Mouse (Mus musculus) liver, postnatal 0 days (tissue): Measurements from ENCODE around the gene Irgq. TPM values are rescaled to one million over a fixed set of nuclear protein-coding genes. Genes with fewer than 3 reads are reported as not detected.
A peak's percentile ranks its signal among the peaks of the same experiment; 100 is the strongest.

Experiments
- ATAC-seq: fragments of 200-750 bp; cut with Nextera tagmentation; 2 replicates; pipeline ENCODE4 v1.8.0; 2017; ENCODE audit warnings: mild to moderate bottlenecking, moderate library complexity
- DNase-seq: peaks from one replicate; pipeline ENCODE4 v3.0.0-alpha.2; 2016
- H3K27ac ChIP-seq: fragments of 300-500 bp; sonication (generic); 2 replicates; pipeline ENCODE4 v1.5.1; 2014; ENCODE audit warnings: antibody characterized with exemption, moderate library complexity, mild to moderate bottlenecking, low read depth
- H3K27me3 ChIP-seq: fragments of 300-500 bp; sonication (generic); 2 replicates; pipeline ENCODE4 v1.6.1; 2014; ENCODE audit warnings: low read length, control low read depth, mixed read lengths; ENCODE audit not compliant: insufficient read depth
- H3K36me3 ChIP-seq: fragments of 300-500 bp; sonication (generic); replicated peaks from 2 replicates; pipeline ENCODE4 v1.6.1; 2014; ENCODE audit warnings: mild to moderate bottlenecking, control low read depth, low read length, moderate library complexity, mixed read lengths; ENCODE audit not compliant: insufficient read depth
- H3K4me1 ChIP-seq: fragments of 300-500 bp; sonication (generic); 2 replicates; pipeline ENCODE4 v1.6.1; 2014; ENCODE audit warnings: antibody characterized with exemption, mild to moderate bottlenecking, control low read depth; ENCODE audit not compliant: insufficient read depth
- H3K4me2 ChIP-seq: fragments of 300-500 bp; sonication (generic); 2 replicates; pipeline ENCODE4 v1.6.1; 2014; ENCODE audit warnings: low read depth, mild to moderate bottlenecking, low read length, moderate library complexity, mixed read lengths
- H3K4me3 ChIP-seq: fragments of 300-500 bp; sonication (generic); 2 replicates; pipeline ENCODE4 v1.5.1; 2014; ENCODE audit warnings: low read depth, low read length
- H3K9ac ChIP-seq: fragments of 300-500 bp; sonication (generic); replicated peaks from 2 replicates; pipeline ENCODE4 v1.6.1; 2014; ENCODE audit warnings: mild to moderate bottlenecking, moderate library complexity
- H3K9me3 ChIP-seq: fragments of 300-500 bp; sonication (generic); 2 replicates; pipeline ENCODE4 v1.6.1; 2016; ENCODE audit warnings: mild to moderate bottlenecking, control low read depth, low read length, mixed read lengths
- CTCF ChIP-seq: sonication (generic); IDR thresholded peaks from 2 replicates; pipeline ENCODE4 v1.5.1; 2016; ENCODE audit warnings: antibody characterized with exemption, low read depth
- EP300 ChIP-seq: IDR thresholded peaks from 2 replicates; pipeline ENCODE4 v1.6.1; 2016; ENCODE audit warnings: antibody characterized with exemption, low read depth, mild to moderate bottlenecking
- WGBS: fragments of 180-500 bp; shearing (Covaris S2); extraction: QIAGEN DNeasy Blood & Tissue Kit; methylation state at CpG from one replicate; pipeline ENCODE4 v1.1.7; 2014; ENCODE audit not compliant: insufficient replicate concordance; 5-methylcytosine and 5-hydroxymethylcytosine counted together
- polyA plus RNA-seq: library from polyadenylated mRNA; unstranded; fragments of >200 nt; fragmentation: Nextera tagmentation; extraction: Ambion mirVana; gene quantifications from 2 replicates; pipeline ENCODE4 v1.2.1, GENCODE M21; 2015

Gene Irgq
- polyA plus RNA-seq, 1 experiment from 2014 or later, result 1.3 TPM

DNA sequence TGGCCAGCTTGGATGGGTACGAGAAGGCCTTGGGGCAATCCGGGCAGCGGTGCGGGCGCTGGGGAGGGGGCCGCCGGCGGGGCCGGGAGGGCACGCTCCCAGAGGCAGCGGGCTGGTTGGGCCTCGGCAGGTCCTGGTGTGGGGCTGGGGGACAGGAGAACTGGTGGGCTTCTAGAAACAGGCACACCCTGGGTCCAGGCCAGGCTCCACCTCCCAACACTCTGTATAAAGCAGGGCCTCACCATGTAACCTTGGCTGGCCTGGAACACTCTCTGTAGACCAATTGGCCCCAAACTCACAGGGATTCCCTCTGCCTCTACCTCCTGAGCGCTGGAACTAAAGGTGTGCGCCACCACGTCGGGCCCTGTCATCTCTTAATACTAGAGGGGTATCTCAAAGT, 55.5 kb downstream of the Irgq start:
- ATAC-seq, result no peak
- no peak for TF ChIP-seq CTCF
- no peak for TF ChIP-seq EP300
- Histone ChIP-seq H3K4me1 (peaks cover 11% of the 10 kb centered on the region), H3K27ac (no peak overlapping the region), H3K9me3 (no peaks in the 10 kb centered on the region), H3K27me3 (peaks cover 17% of the 10 kb centered on the region), H3K4me2 (no peak overlapping the region), H3K4me3 (no peak overlapping the region), H3K36me3 (no peaks in the 10 kb centered on the region), H3K9ac (no peak overlapping the region)
- no peak for DNase-seq
- WGBS, result 54% methylated on average over 16 of the region's 16 CpGs

DNA sequence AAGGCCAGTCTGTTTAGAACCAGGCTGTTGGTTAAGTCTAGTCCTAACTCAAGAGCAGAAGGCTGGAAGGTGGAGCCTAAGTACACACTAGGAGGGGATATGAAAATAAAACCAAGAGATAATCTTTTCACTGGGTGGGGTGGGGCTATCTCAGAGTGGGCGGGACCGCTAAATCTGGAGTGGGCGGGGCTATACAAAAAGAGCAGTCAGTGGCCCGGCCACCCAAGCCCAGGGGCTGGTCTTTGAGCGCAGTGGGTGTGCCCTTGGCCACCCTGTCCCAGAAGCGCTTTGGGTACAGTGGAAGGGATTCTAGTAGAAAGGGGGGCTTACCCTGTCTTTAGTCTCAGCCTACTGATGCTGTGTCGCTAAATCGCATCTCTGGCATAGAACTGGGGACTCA, 56.3 kb downstream of the Irgq start:
- H3K27ac ChIP-seq, result no peak overlapping the region

DNA sequence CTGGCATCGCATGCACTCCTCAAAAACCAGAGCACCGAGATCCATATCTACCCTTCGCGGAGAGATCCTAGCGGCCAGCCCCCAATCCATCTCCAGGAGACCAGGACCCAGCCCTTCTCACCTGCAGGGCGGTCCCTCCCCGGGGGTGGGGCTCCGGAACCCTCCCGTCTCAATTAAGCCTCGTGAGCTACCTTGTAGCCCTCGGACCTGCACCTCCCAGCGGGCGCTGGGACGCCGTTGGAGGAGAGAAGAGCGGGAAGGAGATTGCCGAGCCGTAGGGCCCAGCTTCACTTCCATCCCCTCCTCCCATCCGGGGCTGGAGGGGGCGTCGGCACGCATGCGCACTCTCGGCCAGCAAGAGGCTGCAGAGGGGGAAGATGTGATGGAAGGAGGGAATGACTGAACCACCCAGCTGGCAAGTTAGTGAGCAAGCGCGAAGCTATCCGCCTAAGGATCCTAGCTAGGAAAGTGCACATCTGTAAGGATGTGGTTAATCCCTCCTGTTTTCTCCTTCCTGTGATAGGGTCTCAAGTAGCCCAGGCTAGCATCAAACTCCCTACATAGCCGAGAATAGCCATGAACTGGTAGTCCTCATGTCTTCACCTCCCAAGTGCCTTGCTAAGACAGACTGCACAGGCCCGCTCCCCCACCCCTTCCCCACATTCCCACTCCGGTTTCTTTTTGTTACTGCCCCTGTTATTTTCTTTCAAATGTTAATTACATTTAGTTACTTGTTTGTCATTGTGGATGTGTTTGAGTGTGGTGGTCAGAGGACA, 57.0 kb downstream of the Irgq start, which contains the start of the genes Ethe1 and Zfp575:
Ethe1 (plus strand) TSS at position 214 of the 776 bp plus-strand sequence.
Zfp575 (minus strand) TSS at position 312 of the 776 bp plus-strand sequence.
- no peaks in the 10 kb centered on the region for H3K36me3 ChIP-seq
- peaks cover 17% of the 10 kb centered on the region for H3K27me3 ChIP-seq
- peak; percentile 42 for DNase-seq
- WGBS, result 10% methylated on average over 30 of the region's 30 CpGs
- peaks cover 17% of the 10 kb centered on the region for H3K4me1 ChIP-seq
- TF ChIP-seq EP300 (no peak), CTCF (no peak)
- H3K9ac ChIP-seq, result peak within 1 kb of the TSS; percentile 41; the same call in 1 of the 2 replicates
- peak; percentile 28; the same call in 1 of the 2 replicates for ATAC-seq
- H3K4me2 ChIP-seq, result peak within 1 kb of the TSS; percentile 68
- H3K27ac ChIP-seq, result no peak within 1 kb of the TSS
- H3K9me3 ChIP-seq, result no peaks in the 10 kb centered on the region
- H3K4me3 ChIP-seq, result peak within 1 kb of the TSS; percentile 31

More for the DNA sequence above, 56.3 kb downstream of the Irgq start:
- ATAC-seq (peak; percentile 60), DNase-seq (peak; percentile 55)
- 13% methylated on average over 8 of the region's 8 CpGs for WGBS
- Histone ChIP-seq H3K4me3 (peak overlapping the region; percentile 31; the same call in 1 of the 2 replicates), H3K4me2 (peak overlapping the region; percentile 68), H3K9ac (no peak overlapping the region), H3K36me3 (no peaks in the 10 kb centered on the region), H3K4me1 (peaks cover 11% of the 10 kb centered on the region), H3K27me3 (peaks cover 17% of the 10 kb centered on the region), H3K9me3 (no peaks in the 10 kb centered on the region)
- no peak for TF ChIP-seq EP300
- TF ChIP-seq CTCF, result no peak

Other genes with a start within 250 kb of the Irgq start
- 1.6 and 1.8 TPM in 2 replicates for gene Zfp61, start 229.5 kb upstream of the Irgq start, polyA plus RNA-seq
- 1.8 and 2.2 TPM in 2 replicates for gene Zfp94, start 214.0 kb upstream of the Irgq start, polyA plus RNA-seq
- not detected in 2 replicates for gene Tescl, start 196.8 kb upstream of the Irgq start, polyA plus RNA-seq
- 0.06 TPM in 1 of 2 replicates, not detected in the other for gene Lypd5, start 181.5 kb upstream of the Irgq start, polyA plus RNA-seq
- 41.0 and 41.9 TPM in 2 replicates for gene Kcnn4, start 160.4 kb upstream of the Irgq start, polyA plus RNA-seq
- gene Smg9, start 131.1 kb upstream of the Irgq start, polyA plus RNA-seq, result 8.2 and 8.7 TPM in 2 replicates
- 0.18 and 0.28 TPM in 2 replicates for gene Irgc1, start 78.4 kb upstream of the Irgq start, polyA plus RNA-seq
- 9.3 and 10.8 TPM in 2 replicates for gene Plaur, start 68.2 kb upstream of the Irgq start, polyA plus RNA-seq
- gene Cadm4, start 48.7 kb upstream of the Irgq start, polyA plus RNA-seq, result 0.17 and 0.46 TPM in 2 replicates
- 3.3 and 4.1 TPM in 2 replicates for gene Zfp428, start 23.7 kb upstream of the Irgq start, polyA plus RNA-seq
- not detected in 2 replicates for gene AC161166.1, start 18.2 kb upstream of the Irgq start, polyA plus RNA-seq
- 0.13 TPM in 1 of 2 replicates, not detected in the other for gene Pinlyp, start 15.4 kb downstream of the Irgq start, polyA plus RNA-seq
- gene Xrcc1, start 15.6 kb downstream of the Irgq start, polyA plus RNA-seq, result 17.9 and 18.0 TPM in 2 replicates
- 39.7 and 40.9 TPM in 2 replicates for gene Ethe1, start 56.9 kb downstream of the Irgq start, polyA plus RNA-seq
- gene Zfp575, start 57.0 kb downstream of the Irgq start, polyA plus RNA-seq, result 0.13 and 0.15 TPM in 2 replicates
- gene Phldb3, start 80.1 kb downstream of the Irgq start, polyA plus RNA-seq, result 0.12 and 0.25 TPM in 2 replicates
- gene Lypd3, start 105.9 kb downstream of the Irgq start, polyA plus RNA-seq, result not detected in 2 replicates
- gene Tex101, start 146.0 kb downstream of the Irgq start, polyA plus RNA-seq, result not detected in 2 replicates
- not detected in 2 replicates for gene BC049730, start 178.6 kb downstream of the Irgq start, polyA plus RNA-seq
- not detected in 2 replicates for gene Gm4763, start 196.2 kb downstream of the Irgq start, polyA plus RNA-seq
- gene Cd177, start 229.6 kb downstream of the Irgq start, polyA plus RNA-seq, result 18.9 and 20.5 TPM in 2 replicates
- 5.0 and 5.3 TPM in 2 replicates for gene Ceacam10, start 246.5 kb downstream of the Irgq start, polyA plus RNA-seq